Mouse (Mus musculus) midbrain, embryonic 13.5 days (tissue): ENCODE results near the gene Smg6. TPM values are rescaled to one million over a fixed set of nuclear protein-coding genes. Genes with fewer than 3 reads are reported as not detected.

Experiments used
- ATAC-seq: fragments of 200-750 bp; cut with Nextera tagmentation; 2 replicates; pipeline ENCODE4 v1.8.0; 2017; ENCODE audit warnings: mild to moderate bottlenecking, moderate TSS enrichment, moderate library complexity
- H3K27ac ChIP-seq: fragments of 300-500 bp; sonication (generic); 2 replicates; pipeline ENCODE4 v1.5.1; 2015; ENCODE audit warnings: inconsistent platforms, mild to moderate bottlenecking, moderate library complexity
- H3K27me3 ChIP-seq: fragments of 300-500 bp; sonication (generic); 2 replicates; pipeline ENCODE4 v1.6.1; 2015; ENCODE audit warnings: mild to moderate bottlenecking, inconsistent platforms
- H3K36me3 ChIP-seq: fragments of 300-500 bp; sonication (generic); 2 replicates; pipeline ENCODE4 v1.6.1; 2015; ENCODE audit warnings: mild to moderate bottlenecking, inconsistent platforms
- H3K4me1 ChIP-seq: fragments of 300-500 bp; sonication (generic); replicated peaks from 2 replicates; pipeline ENCODE4 v1.6.1; 2015; ENCODE audit warnings: inconsistent platforms
- H3K4me2 ChIP-seq: fragments of 300-500 bp; sonication (generic); replicated peaks from 2 replicates; pipeline ENCODE4 v1.6.1; 2015; ENCODE audit warnings: moderate library complexity, mild to moderate bottlenecking, inconsistent platforms
- H3K4me3 ChIP-seq: fragments of 300-500 bp; sonication (generic); replicated peaks from 2 replicates; pipeline ENCODE4 v1.5.1; 2015; ENCODE audit warnings: mild to moderate bottlenecking, inconsistent platforms
- H3K9ac ChIP-seq: fragments of 300-500 bp; sonication (generic); replicated peaks from 2 replicates; pipeline ENCODE4 v1.6.1; 2015; ENCODE audit warnings: mild to moderate bottlenecking, inconsistent platforms
- H3K9me3 ChIP-seq: fragments of 300-500 bp; sonication (generic); 2 replicates; pipeline ENCODE4 v1.6.1; 2016; ENCODE audit warnings: mild to moderate bottlenecking, inconsistent platforms
- WGBS: fragments of 180-500 bp; shearing (Covaris S2); methylation state at CpG from one replicate; pipeline ENCODE4 v1.1.7; 2015; 5-methylcytosine and 5-hydroxymethylcytosine counted together
- polyA plus RNA-seq: library from polyadenylated mRNA; unstranded; fragments of >200 nt; fragmentation: Nextera tagmentation; extraction: Ambion mirVana; gene quantifications from 2 replicates; pipeline ENCODE4 v1.2.1, GENCODE M21; 2015

Gene Smg6
- polyA plus RNA-seq, 1 experiment from 2014 or later, result 21.0 TPM

DNA sequence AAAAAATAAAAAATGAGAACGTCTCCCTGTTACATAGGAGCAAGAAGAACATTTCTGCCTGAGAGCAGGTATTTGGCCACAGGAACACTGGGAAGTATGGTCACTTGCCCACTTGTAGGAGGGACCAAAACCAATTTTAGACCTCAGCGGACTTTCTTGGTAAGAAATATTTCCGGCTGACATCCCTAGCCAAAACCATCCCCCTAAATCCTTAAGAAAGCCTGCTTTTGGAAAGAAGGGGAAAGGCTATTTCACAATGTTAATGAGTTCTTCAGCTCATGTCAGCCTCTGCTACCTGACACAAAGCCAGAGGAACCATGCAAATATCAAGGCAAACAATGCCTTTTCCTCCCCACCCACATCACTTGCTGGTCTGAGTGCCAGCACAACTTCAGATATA is 108.5 kb downstream of the Smg6 start:
- no peak overlapping the region for H3K4me2 ChIP-seq
- no peak overlapping the region for H3K27ac ChIP-seq
- no peaks in the 10 kb centered on the region for H3K9me3 ChIP-seq
- no peak overlapping the region for H3K4me3 ChIP-seq
- peaks cover 7% of the 10 kb centered on the region for H3K36me3 ChIP-seq
- no peak for ATAC-seq
- H3K27me3 ChIP-seq, result no peaks in the 10 kb centered on the region
- H3K9ac ChIP-seq, result no peak overlapping the region
- peaks cover 5% of the 10 kb centered on the region for H3K4me1 ChIP-seq
- 89% methylated on average over 3 of the region's 3 CpGs for WGBS

GRCm38 (mm10) chr11:75044333-75044732 is 118.7 kb downstream of the Smg6 start:
- Histone ChIP-seq H3K27ac (no peak overlapping the region), H3K36me3 (peaks cover 42% of the 10 kb centered on the region), H3K4me3 (no peak overlapping the region), H3K9ac (no peak overlapping the region), H3K4me2 (no peak overlapping the region), H3K9me3 (no peaks in the 10 kb centered on the region), H3K27me3 (no peaks in the 10 kb centered on the region), H3K4me1 (0 out of 2 replicates have a peak, but pooled peaks cover 7% of the 10 kb centered on the region)
- 91% methylated on average over 3 of the region's 3 CpGs for WGBS
- ATAC-seq, result no peak

DNA sequence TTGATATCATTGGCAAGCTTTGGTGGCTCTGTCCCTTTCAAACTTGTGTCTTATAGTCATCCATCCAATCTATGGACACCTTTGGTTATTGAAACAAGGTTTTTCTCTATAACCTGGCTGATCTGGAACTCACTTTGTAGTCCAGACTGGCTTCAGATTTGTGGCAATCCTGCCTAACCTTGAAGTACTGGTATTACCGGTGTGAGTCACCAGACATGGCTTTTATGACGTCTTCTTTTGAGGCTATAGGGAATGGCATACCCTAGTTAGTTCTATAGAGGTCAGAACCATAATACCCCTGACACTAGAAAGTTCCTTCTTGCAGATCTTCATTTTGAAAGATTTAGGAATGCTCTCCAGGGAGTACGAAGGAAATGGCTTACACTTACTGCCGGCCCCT is 120.2 kb downstream of the Smg6 start:
- no peaks in the 10 kb centered on the region for H3K27me3 ChIP-seq
- 0 out of 2 replicates have a peak, but pooled peaks cover 7% of the 10 kb centered on the region for H3K4me1 ChIP-seq
- no peak overlapping the region for H3K4me3 ChIP-seq
- peaks cover 42% of the 10 kb centered on the region for H3K36me3 ChIP-seq
- 90% methylated on average over 4 of the region's 4 CpGs for WGBS
- no peak overlapping the region for H3K9ac ChIP-seq
- no peak for ATAC-seq
- no peak overlapping the region for H3K27ac ChIP-seq
- no peak overlapping the region for H3K4me2 ChIP-seq
- H3K9me3 ChIP-seq, result no peaks in the 10 kb centered on the region

DNA sequence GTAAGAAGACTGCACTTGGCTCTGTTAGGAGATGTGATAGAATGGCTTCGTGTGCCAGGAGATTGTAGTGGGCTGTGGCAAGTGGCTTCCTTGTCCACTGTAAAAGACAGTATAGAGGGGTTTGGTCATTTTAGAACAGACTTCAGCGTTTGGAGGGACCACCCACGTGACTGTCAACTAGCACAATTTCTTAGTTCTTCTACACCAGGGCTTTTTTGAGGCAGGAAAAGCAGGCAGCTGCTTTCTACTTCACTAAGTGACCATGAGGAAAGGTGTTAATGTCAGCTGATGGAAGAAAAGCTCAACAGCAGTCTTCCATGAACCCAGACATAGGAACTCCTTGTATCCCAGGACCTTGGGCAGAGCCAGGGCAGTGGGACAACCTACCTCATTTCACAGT is 121.0 kb downstream of the Smg6 start:
- 0 out of 2 replicates have a peak, but pooled peaks cover 7% of the 10 kb centered on the region for H3K4me1 ChIP-seq
- H3K27ac ChIP-seq, result no peak overlapping the region
- H3K9ac ChIP-seq, result no peak overlapping the region
- H3K9me3 ChIP-seq, result no peaks in the 10 kb centered on the region
- no peak overlapping the region for H3K4me3 ChIP-seq
- no peaks in the 10 kb centered on the region for H3K27me3 ChIP-seq
- ATAC-seq, result no peak
- H3K36me3 ChIP-seq, result peaks cover 46% of the 10 kb centered on the region
- 97% methylated on average over 3 of the region's 3 CpGs for WGBS
- H3K4me2 ChIP-seq, result no peak overlapping the region

DNA sequence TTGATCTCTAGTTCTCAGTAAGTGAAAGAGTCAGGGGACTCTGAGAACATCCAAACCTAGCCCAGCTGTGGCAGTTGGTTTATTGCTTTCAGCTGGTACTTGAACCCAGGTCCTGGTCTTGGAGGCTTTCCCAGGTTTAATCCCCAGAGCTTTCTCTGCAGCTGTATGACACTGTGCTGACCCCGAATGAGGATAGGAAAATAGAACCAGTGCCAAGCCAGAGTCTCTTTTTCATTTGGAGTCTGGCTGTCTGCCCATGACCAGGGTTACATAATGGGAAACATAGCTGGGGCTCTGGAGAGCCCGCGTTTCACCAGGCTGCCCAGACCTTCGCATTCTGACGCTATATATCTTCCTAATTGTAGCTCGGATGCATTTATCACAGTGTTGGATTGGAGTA is 121.4 kb downstream of the Smg6 start:
- Histone ChIP-seq H3K27me3 (no peaks in the 10 kb centered on the region), H3K27ac (no peak overlapping the region), H3K4me1 (0 out of 2 replicates have a peak, but pooled peaks cover 7% of the 10 kb centered on the region), H3K9ac (no peak overlapping the region), H3K4me2 (no peak overlapping the region), H3K9me3 (no peaks in the 10 kb centered on the region), H3K4me3 (no peak overlapping the region), H3K36me3 (peaks cover 46% of the 10 kb centered on the region)
- WGBS, result 80% methylated on average over 6 of the region's 6 CpGs
- no peak for ATAC-seq

GRCm38 (mm10) chr11:75047736-75048407 is 122.2 kb downstream of the Smg6 start:
- WGBS, result 87% methylated on average over 7 of the region's 7 CpGs
- H3K9ac ChIP-seq, result no peak overlapping the region
- no peaks in the 10 kb centered on the region for H3K9me3 ChIP-seq
- peaks cover 46% of the 10 kb centered on the region for H3K36me3 ChIP-seq
- no peak overlapping the region for H3K27ac ChIP-seq
- no peaks in the 10 kb centered on the region for H3K27me3 ChIP-seq
- ATAC-seq, result no peak
- H3K4me1 ChIP-seq, result 0 out of 2 replicates have a peak, but pooled peaks cover 7% of the 10 kb centered on the region
- no peak overlapping the region for H3K4me2 ChIP-seq
- no peak overlapping the region for H3K4me3 ChIP-seq

DNA sequence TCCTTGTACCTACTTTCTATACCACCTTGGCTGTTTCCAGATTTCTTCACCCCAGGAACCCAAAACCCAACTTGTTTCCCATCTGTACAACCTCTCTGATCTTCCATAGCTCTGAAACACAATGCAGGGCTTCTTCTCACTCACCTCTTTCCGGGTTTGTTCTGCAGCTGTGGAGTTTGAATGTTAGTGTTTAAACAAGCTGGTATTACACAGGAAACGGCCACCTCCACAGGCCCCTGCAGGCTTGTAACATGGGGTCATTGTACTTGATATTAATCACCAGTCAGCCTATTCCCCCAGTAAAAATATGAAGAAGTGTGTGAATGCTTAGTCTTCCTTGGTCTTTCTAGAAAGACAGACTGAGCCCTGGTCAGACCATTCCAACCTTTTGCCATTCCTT is 123.5 kb downstream of the Smg6 start:
- 86% methylated on average over 2 of the region's 2 CpGs for WGBS
- Histone ChIP-seq H3K4me2 (no peak overlapping the region), H3K9me3 (no peaks in the 10 kb centered on the region), H3K27me3 (no peaks in the 10 kb centered on the region), H3K36me3 (peaks cover 53% of the 10 kb centered on the region), H3K4me1 (0 out of 2 replicates have a peak, but pooled peaks cover 7% of the 10 kb centered on the region), H3K27ac (no peak overlapping the region), H3K9ac (no peak overlapping the region), H3K4me3 (no peak overlapping the region)
- no peak for ATAC-seq

GRCm38 (mm10) chr11:75049807-75050206 is 124.2 kb downstream of the Smg6 start:
- WGBS, result 96% methylated on average over 2 of the region's 2 CpGs

GRCm38 (mm10) chr11:75051239-75051638 is 125.6 kb downstream of the Smg6 start:
- Histone ChIP-seq H3K4me1 (0 out of 2 replicates have a peak, but pooled peaks cover 7% of the 10 kb centered on the region), H3K27me3 (no peaks in the 10 kb centered on the region), H3K36me3 (peaks cover 54% of the 10 kb centered on the region), H3K4me2 (no peak overlapping the region), H3K9me3 (no peaks in the 10 kb centered on the region), H3K4me3 (no peak overlapping the region), H3K9ac (no peak overlapping the region), H3K27ac (no peak overlapping the region)
- ATAC-seq, result no peak
- 83% methylated on average over 1 of the region's 1 CpGs for WGBS

More at GRCm38 (mm10) chr11:75049807-75050206, 124.2 kb downstream of the Smg6 start:
- H3K4me2 ChIP-seq, result no peak overlapping the region
- H3K27me3 ChIP-seq, result no peaks in the 10 kb centered on the region
- no peak overlapping the region for H3K9ac ChIP-seq
- no peaks in the 10 kb centered on the region for H3K9me3 ChIP-seq
- peaks cover 54% of the 10 kb centered on the region for H3K36me3 ChIP-seq
- no peak overlapping the region for H3K27ac ChIP-seq
- no peak for ATAC-seq
- H3K4me1 ChIP-seq, result 0 out of 2 replicates have a peak, but pooled peaks cover 7% of the 10 kb centered on the region
- H3K4me3 ChIP-seq, result no peak overlapping the region

DNA sequence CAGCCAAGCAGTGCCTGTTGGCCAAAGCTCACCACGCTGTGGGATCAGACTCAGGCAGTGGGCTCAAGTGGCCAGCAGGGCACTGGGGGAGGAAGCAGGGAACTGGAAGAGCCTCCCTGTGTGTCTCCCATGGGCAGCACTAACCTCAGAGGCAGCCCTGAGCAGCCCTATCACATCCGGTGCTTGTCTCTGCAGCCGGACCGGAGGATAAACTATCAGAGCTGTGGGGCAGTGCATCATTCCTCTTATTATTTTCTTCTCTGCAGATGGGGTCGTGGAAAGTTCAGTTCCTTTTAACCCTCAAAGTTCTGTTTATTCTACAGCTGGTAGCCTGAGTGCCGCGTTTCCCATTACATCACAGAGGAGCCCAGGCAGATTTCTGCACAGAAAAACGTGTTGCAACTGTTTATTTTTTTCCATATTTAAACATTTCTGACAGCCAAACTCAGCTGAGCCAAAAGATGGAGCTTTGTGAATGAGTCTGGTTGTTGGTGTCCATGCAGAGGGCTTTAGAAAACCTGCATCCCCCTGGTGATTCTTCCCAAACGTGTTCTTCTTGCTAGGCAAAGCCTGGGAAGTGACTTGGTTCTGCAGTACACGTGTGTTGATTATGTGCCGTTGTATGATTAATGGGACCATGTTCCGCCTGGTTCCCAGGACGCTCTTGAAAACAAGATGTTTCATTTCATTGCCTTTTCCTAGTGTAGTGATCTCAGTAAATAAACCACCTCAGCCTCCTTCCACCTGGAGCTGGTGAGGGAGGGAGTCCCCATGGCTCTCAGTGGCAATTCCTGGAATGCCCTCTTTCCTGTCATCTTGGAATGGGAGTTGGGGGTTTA is 126.3 kb downstream of the Smg6 start:
- no peak for ATAC-seq
- Histone ChIP-seq H3K9me3 (no peaks in the 10 kb centered on the region), H3K36me3 (peaks cover 47% of the 10 kb centered on the region), H3K4me3 (no peak overlapping the region), H3K9ac (no peak overlapping the region), H3K27me3 (no peaks in the 10 kb centered on the region), H3K4me2 (no peak overlapping the region), H3K27ac (no peak overlapping the region), H3K4me1 (0 out of 2 replicates have a peak, but pooled peaks cover 7% of the 10 kb centered on the region)
- WGBS, result 85% methylated on average over 13 of the region's 13 CpGs

DNA sequence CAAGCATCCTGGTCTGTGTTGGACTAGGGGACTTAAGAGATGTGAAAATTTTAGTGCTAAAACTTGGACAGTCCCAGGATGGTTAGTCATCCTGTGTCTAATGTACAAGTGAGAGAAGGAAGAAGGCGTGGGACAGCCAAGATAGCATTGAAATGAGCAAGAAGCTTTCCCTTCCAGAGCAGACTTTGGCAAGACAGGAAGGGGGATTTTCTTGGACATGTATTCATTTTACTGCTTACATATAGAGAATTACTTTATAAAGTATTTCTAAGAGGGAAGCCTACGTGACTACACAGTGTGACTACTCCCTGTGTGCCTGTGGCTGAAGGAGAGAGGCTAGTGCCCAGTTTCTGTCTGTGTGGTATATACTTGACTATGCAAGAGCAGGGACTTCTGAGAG is 127.4 kb downstream of the Smg6 start:
- Histone ChIP-seq H3K9me3 (no peaks in the 10 kb centered on the region), H3K27ac (no peak overlapping the region), H3K27me3 (no peaks in the 10 kb centered on the region), H3K4me2 (no peak overlapping the region), H3K36me3 (peaks cover 46% of the 10 kb centered on the region), H3K4me3 (no peak overlapping the region), H3K4me1 (0 out of 2 replicates have a peak, but pooled peaks cover under 1% of the 10 kb centered on the region), H3K9ac (no peak overlapping the region)
- ATAC-seq, result no peak
- 91% methylated on average over 2 of the region's 2 CpGs for WGBS

DNA sequence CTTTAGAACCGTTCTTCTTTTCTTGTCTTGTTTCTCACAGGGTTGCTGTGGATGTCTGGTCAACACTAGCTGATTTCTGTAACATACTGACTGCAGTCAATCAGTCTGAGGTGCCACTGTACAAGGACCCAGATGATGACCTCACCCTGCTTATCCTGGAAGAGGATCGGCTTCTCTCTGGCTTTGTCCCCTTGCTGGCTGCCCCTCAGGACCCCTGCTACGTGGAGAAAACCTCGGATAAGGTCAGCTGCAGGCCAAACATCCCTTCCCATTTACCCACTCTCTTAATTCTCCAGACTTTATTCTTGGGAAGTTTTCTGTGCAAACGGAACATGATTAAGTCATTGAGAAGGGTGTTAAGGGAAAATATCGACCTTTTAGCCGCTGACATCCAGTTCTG is 128.1 kb downstream of the Smg6 start:
- Histone ChIP-seq H3K4me1 (no peaks in the 10 kb centered on the region), H3K4me2 (no peak overlapping the region), H3K36me3 (peaks cover 50% of the 10 kb centered on the region), H3K4me3 (no peak overlapping the region), H3K9me3 (no peaks in the 10 kb centered on the region), H3K9ac (no peak overlapping the region), H3K27ac (no peak overlapping the region), H3K27me3 (no peaks in the 10 kb centered on the region)
- WGBS, result 83% methylated on average over 7 of the region's 7 CpGs
- no peak for ATAC-seq
